Mouse (Mus musculus) urinary bladder, adult 2 months (tissue): ENCODE measurements around the gene Gm648. TPM values are rescaled to one million over a fixed set of nuclear protein-coding genes. Genes with fewer than 3 reads are reported as not detected.
"Not testable (repeated sequence)": the region's sequence is repeated elsewhere in the genome, so short reads cannot be mapped to it uniquely, and the experiment has no call there.

ENCODE experiments used
- DNase-seq: peaks from one replicate; pipeline ENCODE4 v3.0.0; 2022; ENCODE audit warnings: low spot score
- polyA plus RNA-seq: library from polyadenylated mRNA; depleted of rRNA; stranded (reverse); fragments of >200 nt; gene quantifications from 2 replicates; pipeline ENCODE4 v1.2.3, GENCODE M21; 2012; rRNA removed

The Gm648 gene
- not detected in 2 replicates for polyA plus RNA-seq

DNA sequence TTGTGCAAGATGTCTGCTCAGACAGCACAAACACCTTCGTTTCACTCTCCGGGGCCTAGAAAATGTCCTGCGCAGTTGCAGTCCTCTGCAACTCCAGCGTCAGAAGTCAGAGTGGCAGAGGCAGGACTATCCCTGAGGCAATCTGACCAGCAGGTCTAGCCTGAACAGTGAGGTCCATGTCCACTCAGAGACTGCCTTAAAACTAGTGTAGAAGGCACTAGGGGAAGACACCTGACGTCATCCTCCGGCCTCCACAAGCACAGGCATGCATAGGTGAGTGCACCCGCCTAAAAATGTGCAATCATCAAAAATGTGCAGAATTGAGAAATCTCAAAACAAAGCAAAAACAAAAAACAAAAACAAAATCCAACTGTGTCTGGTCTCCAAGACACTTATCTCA, at the start of gene Gm648:
Gm648 (minus strand) TSS at position 101 of the 400 bp plus-strand sequence.
- no peak for DNase-seq

DNA sequence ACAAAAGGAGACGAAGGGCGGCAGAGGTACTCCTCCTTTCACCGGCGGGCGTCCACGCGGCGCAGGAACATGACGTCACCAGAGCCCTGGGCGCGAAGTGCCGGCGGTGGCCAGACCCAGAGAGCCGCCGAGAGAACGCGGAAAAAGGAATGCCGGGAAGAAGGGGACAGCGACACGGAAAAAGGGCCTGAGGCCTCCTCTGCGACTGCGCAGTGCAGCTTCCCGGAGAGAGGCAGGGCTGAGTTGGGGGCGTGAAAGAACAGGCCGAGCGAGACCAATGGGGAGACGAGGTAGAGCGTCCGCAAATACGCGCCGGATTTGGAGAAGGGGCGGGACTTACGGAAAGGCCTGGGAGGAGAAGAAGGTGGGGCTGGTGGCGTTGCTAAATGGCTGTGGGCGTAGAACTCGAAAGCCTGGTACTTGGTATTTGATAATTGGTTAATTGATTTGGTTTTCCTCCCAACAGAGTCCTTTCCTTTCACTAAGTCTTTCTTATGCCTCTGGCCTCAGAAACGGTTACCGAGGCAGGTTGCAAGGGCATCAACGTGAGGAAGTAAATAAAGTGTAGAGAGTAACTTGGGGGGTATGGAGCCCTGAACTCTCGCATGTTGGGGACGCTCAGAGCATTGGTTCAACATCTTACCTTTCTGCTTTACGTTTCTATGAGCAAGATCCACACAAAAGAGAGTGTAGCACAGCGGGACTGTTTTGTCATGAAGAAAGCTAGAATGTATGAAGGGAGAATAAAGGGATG, 48.7 kb upstream of the Gm648 start, which contains the start of gene Mmgt1:
Mmgt1 (minus strand) TSS at position 183 of the 754 bp plus-strand sequence.
- DNase-seq, result peak; percentile 74

DNA sequence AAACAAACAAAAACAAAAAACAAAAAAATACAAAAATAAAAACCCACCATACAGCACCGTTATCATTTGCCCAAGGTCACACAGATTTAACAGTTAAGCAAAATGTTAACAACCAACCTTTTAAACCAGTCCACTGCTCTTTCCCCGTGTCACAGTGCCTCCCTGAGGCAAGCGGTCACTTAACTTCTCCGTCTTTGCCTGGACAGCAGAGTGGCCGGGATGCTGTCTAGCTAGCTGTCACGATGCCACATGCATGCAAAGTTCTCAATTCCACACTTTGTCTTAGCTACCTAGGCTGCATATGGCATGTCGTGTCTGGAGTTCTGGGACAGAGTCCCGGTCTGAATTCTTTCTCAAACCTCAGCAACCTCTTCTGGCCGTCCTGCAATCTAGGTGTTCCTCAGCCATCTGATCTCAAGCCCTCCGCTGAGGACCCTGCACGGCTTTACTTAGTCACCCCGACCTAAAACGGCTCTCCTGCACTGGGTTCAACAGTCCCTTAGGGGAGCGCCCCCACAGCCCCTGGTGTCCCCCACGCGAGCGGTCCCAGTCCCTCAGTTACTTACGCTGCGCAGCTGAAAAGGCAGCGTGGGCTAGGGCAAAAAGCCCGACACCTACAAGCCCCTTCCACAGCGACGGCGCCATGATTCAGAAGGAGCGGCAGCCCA, 47.9 kb upstream of the Gm648 start:
- no peak for DNase-seq

DNA sequence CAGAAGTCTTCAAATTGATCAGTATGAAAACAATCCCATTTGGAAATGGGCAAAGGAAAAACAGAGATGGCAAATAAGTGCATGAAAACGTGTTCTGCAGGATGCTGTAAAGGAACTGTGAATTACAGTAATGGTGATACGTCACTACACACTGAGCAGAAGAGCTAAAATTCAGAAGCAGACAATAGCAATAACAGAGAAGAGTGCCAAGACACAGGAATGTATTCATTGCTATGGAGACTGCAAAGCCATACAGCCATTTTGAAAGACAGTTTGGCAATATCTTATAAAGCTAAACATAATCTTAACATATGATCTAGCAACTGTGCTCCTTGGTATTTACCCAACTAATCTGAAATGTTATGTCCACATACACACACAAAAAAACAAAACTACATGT, 28.8 kb upstream of the Gm648 start:
- DNase-seq, result no peak

DNA sequence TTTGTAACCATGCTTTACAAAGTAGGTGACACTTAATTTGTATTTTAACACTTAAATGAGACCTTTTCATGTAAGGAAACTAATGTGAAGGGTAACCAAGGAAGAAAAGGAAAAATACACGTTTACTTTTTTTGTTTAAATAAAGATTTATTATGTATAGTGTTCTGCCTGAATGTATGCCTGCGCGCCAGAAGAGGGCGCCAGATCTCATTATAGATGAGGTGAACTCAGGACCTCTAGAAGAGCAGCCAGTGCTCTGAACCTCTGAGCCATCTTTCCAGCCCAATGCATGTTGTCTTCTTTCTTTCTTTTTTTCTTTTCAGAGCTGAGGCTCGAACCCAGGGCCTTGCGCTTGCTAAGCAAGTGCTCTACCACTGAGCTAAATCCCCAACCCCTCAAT, 23.1 kb upstream of the Gm648 start:
- no peak for DNase-seq

DNA sequence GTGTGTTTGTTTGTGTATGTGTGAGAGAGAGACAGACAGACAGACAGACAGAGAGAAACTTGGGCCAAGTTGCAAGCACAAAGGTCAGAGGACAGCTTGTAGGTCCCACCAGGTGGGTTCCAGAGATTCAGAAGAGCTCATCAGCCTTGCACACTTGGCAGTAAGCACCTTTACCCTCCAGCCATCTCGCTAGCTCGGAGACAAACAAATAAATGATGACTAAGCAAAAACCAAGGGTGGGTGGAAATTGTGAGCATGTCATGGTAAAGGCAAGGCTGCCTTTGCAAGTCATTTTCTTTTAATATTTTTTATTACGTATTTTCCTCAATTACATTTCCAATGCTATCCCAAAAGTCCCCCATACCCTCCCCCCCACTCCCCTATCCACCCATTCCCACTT, 4.2 kb upstream of the Gm648 start:
- DNase-seq, result no peak

DNA sequence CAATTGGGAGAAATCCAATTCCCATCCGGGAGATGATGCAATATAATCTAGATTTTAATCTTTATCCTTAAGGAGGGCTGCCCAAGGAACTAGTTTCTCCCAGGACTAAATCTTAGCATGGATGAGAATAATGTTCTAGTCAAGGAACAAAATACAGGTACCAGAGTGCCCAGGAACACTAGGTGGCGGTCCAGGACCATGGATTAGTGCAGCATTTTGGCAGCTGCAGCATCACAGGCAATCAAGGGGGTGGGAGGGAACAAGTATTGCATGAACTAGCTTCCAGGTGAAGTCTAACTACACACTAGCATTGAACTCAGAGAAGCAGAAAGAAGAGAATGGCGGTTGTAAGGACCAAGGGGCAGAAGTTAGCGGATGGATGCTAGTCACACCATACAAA, 12.2 kb downstream of the Gm648 start:
- DNase-seq, result no peak

DNA sequence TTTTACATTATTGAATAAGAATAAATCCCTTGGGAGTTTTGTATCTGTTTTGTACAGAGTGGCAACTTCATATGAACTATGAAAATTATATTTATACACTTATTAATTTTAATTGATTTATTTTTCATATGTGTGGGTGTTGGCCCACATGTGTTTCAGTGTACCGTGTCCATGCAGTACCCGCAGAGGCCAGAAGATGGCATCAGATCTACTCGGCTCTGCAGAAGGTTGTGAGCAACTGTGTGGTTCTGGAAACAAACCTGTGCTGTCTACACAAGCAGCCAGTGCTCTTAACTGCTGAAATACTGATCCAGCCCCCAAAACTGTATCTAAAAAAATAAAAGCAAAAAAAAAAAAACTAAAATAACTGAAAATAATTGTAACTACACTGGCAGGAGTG, 18.1 kb downstream of the Gm648 start:
- DNase-seq, result no peak

DNA sequence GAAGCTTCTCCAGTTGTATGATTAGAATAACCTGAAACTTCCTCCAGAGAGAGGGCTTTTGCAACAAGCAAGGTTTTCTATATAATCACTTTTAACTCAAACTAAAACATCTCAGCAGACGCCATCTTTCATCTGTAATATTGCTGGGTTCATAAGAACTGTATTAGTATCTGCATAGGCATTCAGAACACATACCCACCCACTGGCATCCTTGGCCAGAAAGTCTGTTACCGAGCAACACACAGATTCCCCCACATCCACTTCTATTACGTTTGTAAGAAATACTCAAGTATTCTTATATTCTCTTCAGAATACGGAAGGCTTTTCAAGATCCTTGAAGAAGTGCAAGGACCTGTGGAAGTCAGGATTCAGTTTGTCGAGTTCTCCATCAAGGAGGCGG, 25.0 kb downstream of the Gm648 start, which contains the start of gene Gm10477:
Gm10477 (plus strand) TSS at position 301 of the 400 bp plus-strand sequence.
- not testable (repeated sequence) for DNase-seq

DNA sequence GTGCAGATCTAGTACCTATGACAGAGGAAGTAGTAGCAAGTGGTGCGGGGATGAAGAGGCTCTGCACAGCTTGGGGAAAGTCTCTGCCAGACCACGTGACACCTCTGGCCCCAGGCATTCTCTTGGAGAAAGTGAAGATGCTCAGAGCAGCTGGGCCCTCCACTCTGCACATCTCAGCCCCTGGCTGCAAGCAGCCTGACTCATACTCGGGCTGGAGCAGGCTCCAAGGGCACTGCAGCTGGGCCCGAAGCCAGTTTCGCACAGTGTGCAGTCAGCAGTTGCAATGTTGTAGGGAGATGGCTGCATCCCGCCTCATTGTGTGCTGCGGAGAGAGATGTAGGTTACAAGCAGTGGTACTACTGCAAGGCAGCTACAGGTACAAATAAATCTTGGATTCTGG, 52.2 kb downstream of the Gm648 start:
- no peak for DNase-seq

Other genes with a start within 250 kb of the Gm648 start
- 3.9 and 4.0 TPM in 2 replicates for gene Zfp449, start 203.2 kb downstream of the Gm648 start, polyA plus RNA-seq
- 1.1 and 1.5 TPM in 2 replicates for gene Smim10l2a, start 175.0 kb downstream of the Gm648 start, polyA plus RNA-seq
- not detected in 2 replicates for gene Gm2174, start 101.6 kb downstream of the Gm648 start, polyA plus RNA-seq
- 88.1 and 111 TPM in 2 replicates for gene Ints6l, start 94.7 kb downstream of the Gm648 start, polyA plus RNA-seq
- not detected in 2 replicates for gene Gm10477, start 24.9 kb downstream of the Gm648 start, polyA plus RNA-seq
- 17.1 and 17.3 TPM in 2 replicates for gene Mmgt1, start 48.5 kb upstream of the Gm648 start, polyA plus RNA-seq
- 16.4 and 17.0 TPM in 2 replicates for gene Slc9a6, start 60.2 kb upstream of the Gm648 start, polyA plus RNA-seq
- 1,303 and 1,694 TPM in 2 replicates for gene Fhl1, start 182.2 kb upstream of the Gm648 start, polyA plus RNA-seq